Mouse (Mus musculus) erythroblast, embryonic 14.5 days (primary cell): ENCODE results near the gene Psme2.

Experiments used
- GATA1 ChIP-seq: IDR thresholded peaks from 2 replicates; pipeline ENCODE4 v1.6.1; 2012; ENCODE audit warnings: low read length, inconsistent platforms, mixed read lengths
- TAL1 ChIP-seq: IDR thresholded peaks from 3 replicates; pipeline ENCODE4 v1.6.1; 2012; ENCODE audit warnings: low read length, inconsistent platforms, mixed read lengths

DNA sequence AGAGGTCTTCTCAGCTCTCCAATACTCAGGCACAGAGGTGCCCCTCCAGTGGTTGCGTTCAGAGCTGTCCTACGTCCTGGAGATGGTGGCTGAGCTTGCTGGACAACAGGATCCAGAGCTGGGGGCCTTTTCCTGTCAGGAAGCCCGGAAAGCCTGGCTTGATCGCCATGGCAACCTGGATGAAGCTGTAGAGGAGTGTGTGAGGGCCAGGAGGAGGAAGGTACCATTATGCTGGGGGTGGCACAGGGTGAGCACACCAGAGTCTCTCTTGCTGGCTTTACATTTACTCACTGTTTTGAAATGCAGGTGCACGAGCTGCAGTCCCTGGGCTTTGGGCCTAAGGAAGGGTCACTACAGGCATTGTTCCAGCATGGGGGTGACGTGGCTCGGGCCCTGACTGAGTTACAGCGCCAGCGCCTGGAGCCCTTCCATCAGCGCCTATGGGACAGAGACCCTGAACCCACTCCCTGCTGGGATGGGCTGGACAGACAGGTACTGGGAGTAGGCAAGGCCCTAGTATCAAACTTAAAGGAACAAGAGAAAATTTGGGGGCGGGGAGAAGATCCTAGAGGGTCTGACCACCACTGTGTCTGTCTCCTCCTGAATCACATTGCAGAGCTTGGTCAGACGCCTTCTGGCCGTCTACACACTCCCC lies 5.2 kb upstream of the Psme2 start:
- TF ChIP-seq TAL1 (no peak), GATA1 (no peak)
